Mouse (Mus musculus): ENCODE data around the gene Lamp2. TPM values are rescaled to one million over a fixed set of nuclear protein-coding genes. Genes with fewer than 3 reads are reported as not detected.

The Lamp2 gene
- polyA plus RNA-seq, 1 experiment from 2014 or later = 83.0 TPM

DNA sequence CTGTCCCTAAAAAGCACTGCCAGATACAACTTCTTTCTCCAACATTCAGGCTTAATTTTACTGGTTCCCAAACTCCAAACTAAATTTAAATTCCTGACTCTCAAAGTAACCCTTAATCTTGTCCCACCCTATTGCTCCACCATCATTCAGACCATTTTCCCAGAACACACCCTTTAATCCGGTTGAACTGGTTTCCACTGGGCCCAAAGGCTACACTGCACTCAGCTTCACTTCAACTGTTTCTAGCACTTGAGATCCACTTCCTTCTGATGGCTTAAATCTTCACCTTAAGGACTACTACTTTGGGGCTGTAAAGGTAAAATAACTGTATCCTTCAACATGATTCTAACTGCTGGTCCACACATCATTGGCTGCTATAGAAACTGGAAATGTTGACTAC lies 10.5 kb downstream of the Lamp2 start:
- no peaks in the 10 kb centered on the region for H3K36me3 ChIP-seq (ENCODE audit: control insufficient read depth, insufficient read depth, low read length)
- H3K27ac ChIP-seq (ENCODE audit: low read depth, low read length) = no peak overlapping the region
- WGBS = 74% methylated on average over 1 of the region's 1 CpGs
- no peak overlapping the region for H3K4me3 ChIP-seq (ENCODE audit: low read depth, low read length)
- no peaks in the 10 kb centered on the region for H3K27me3 ChIP-seq (ENCODE audit: control insufficient read depth, insufficient read depth, low read length)
- ATAC-seq (replicated peaks; ENCODE audit: low FRiP score) (no peak), DNase-seq (ENCODE audit: low spot score) (no peak)
- H3K9me3 ChIP-seq (ENCODE audit: control insufficient read depth, low read length) = no peaks in the 10 kb centered on the region
- no peak overlapping the region for H3K9ac ChIP-seq (ENCODE audit: low read length)
- no peaks in the 10 kb centered on the region for H3K4me1 ChIP-seq (replicated peaks; ENCODE audit: control insufficient read depth, insufficient read depth, low read length)
- no peak overlapping the region for H3K4me2 ChIP-seq (ENCODE audit: low read depth, low read length, severe bottlenecking)

DNA sequence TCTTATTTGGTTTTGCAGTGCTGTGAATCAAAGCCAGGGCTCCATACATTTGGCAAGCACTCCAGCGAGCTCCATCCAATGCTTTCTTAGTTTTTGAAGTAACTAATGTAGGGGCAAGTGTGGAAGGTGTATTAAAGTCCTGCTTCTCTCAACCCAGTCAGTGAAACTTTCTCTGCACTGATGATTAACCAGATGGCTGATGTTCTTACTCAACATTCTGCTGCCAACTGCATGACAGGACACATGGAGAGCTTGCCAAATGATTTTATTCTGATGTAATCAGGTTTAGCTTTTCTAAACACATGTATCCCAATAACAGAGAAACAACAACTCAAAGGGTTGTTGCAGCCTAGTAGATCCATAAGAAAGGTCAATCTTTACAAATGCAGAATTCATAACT lies 13.8 kb downstream of the Lamp2 start:
- H3K9me3 ChIP-seq (ENCODE audit: control insufficient read depth, low read length) = no peaks in the 10 kb centered on the region
- no peak overlapping the region for H3K4me2 ChIP-seq (ENCODE audit: low read depth, low read length, severe bottlenecking)
- no peak overlapping the region for H3K4me3 ChIP-seq (ENCODE audit: low read depth, low read length)
- H3K36me3 ChIP-seq (ENCODE audit: control insufficient read depth, insufficient read depth, low read length) = no peaks in the 10 kb centered on the region
- no peak overlapping the region for H3K9ac ChIP-seq (ENCODE audit: low read length)
- ATAC-seq (replicated peaks; ENCODE audit: low FRiP score) (no peak), DNase-seq (ENCODE audit: low spot score) (no peak)
- WGBS = 88% methylated on average over 1 of the region's 1 CpGs
- no peaks in the 10 kb centered on the region for H3K4me1 ChIP-seq (replicated peaks; ENCODE audit: control insufficient read depth, insufficient read depth, low read length)
- H3K27me3 ChIP-seq (ENCODE audit: control insufficient read depth, insufficient read depth, low read length) = no peaks in the 10 kb centered on the region
- H3K27ac ChIP-seq (ENCODE audit: low read depth, low read length) = no peak overlapping the region

DNA sequence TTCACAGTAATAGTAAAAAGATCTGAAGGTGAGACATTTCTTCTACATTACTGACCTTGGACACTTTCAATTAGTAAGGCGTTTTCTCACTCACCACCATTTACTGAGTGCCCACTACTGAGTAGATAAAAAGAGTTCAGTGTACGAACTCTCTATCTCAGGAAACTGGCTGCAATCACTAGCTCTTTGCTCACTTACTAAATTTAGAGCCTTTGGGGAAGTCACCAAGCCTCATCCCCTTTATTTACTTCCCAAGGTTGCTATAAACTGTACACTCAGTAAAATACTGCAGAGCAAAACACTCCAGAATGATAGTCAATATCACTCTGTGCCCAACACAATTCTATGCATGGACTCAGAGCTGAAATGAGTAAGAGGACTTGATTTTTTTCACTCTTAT lies 16.6 kb downstream of the Lamp2 start:
- WGBS = 85% methylated on average over 2 of the region's 2 CpGs
- H3K4me2 ChIP-seq (ENCODE audit: low read depth, low read length, severe bottlenecking) = no peak overlapping the region
- H3K27me3 ChIP-seq (ENCODE audit: control insufficient read depth, insufficient read depth, low read length) = no peaks in the 10 kb centered on the region
- no peaks in the 10 kb centered on the region for H3K4me1 ChIP-seq (replicated peaks; ENCODE audit: control insufficient read depth, insufficient read depth, low read length)
- no peak overlapping the region for H3K27ac ChIP-seq (ENCODE audit: low read depth, low read length)
- H3K36me3 ChIP-seq (ENCODE audit: control insufficient read depth, insufficient read depth, low read length) = no peaks in the 10 kb centered on the region
- DNase-seq (ENCODE audit: low spot score) (no peak), ATAC-seq (replicated peaks; ENCODE audit: low FRiP score) (no peak)
- no peak overlapping the region for H3K4me3 ChIP-seq (ENCODE audit: low read depth, low read length)
- H3K9ac ChIP-seq (ENCODE audit: low read length) = no peak overlapping the region
- no peaks in the 10 kb centered on the region for H3K9me3 ChIP-seq (ENCODE audit: control insufficient read depth, low read length)

DNA sequence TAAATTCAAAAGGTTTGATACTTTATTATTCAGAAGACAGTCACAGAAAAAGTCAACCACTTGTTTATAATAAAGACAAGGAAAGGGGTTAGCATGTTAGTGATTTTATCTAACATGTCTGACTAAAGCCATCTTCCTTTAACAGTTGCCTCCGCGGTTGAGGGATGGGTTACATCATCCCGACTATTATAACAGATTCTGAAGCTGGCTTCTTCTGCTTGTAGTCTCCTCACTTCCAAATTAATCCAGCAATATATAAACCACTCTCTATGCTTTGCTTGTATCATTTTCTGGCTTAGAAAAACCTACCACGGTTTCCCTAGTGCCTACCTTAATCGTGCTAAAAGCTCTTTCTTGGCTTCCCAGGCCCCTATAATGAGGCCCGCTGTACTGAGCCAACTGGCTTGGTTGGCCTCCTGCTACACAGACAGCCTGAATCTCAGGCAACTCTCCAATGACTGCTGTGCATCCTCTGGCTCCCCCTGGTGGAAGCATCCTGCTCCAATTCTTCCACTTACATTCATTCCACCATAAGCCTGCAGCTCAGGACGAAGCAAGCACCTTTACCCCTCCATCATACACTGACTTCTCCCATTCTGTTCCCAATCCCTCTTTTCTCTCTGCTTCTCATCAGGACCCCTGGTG lies 18.0 kb downstream of the Lamp2 start:
- no peaks in the 10 kb centered on the region for H3K9me3 ChIP-seq (ENCODE audit: control insufficient read depth, low read length)
- no peak; the same call in 1 of the 2 replicates for ATAC-seq (replicated peaks; ENCODE audit: low FRiP score)
- no peaks in the 10 kb centered on the region for H3K4me1 ChIP-seq (replicated peaks; ENCODE audit: control insufficient read depth, insufficient read depth, low read length)
- no peak overlapping the region for H3K4me2 ChIP-seq (ENCODE audit: low read depth, low read length, severe bottlenecking)
- no peak overlapping the region for H3K4me3 ChIP-seq (ENCODE audit: low read depth, low read length)
- no peaks in the 10 kb centered on the region for H3K36me3 ChIP-seq (ENCODE audit: control insufficient read depth, insufficient read depth, low read length)
- WGBS = 53% methylated on average over 7 of the region's 7 CpGs
- DNase-seq (ENCODE audit: low spot score) = peak; percentile 82
- no peaks in the 10 kb centered on the region for H3K27me3 ChIP-seq (ENCODE audit: control insufficient read depth, insufficient read depth, low read length)
- H3K27ac ChIP-seq (ENCODE audit: low read depth, low read length) = no peak overlapping the region
- no peak overlapping the region for H3K9ac ChIP-seq (ENCODE audit: low read length)

DNA sequence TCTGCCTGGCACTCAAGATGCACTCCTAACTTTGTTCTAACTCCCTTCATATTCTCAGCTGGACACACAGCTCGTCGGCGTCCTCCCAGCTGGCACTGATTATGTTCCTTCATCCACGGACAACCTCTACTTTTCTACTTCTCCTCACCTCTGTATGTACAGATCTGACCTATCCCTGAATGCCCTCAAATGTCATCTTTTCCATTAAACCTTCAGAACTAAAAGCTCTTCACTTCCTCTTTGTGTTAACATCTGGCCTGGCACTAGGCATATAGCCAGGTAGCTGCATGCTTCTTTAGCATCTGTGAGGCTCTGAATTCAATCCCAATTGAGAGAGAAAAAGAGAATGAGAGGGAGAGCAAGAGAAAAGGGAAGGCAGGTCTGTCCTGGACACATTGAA lies 26.8 kb downstream of the Lamp2 start:
- no peak overlapping the region for H3K9ac ChIP-seq (ENCODE audit: low read length)
- no peak overlapping the region for H3K27ac ChIP-seq (ENCODE audit: low read depth, low read length)
- no peaks in the 10 kb centered on the region for H3K4me1 ChIP-seq (replicated peaks; ENCODE audit: control insufficient read depth, insufficient read depth, low read length)
- ATAC-seq (replicated peaks; ENCODE audit: low FRiP score) (no peak), DNase-seq (ENCODE audit: low spot score) (no peak)
- no peak overlapping the region for H3K4me3 ChIP-seq (ENCODE audit: low read depth, low read length)
- WGBS = 86% methylated on average over 4 of the region's 4 CpGs
- H3K9me3 ChIP-seq (ENCODE audit: control insufficient read depth, low read length) = no peaks in the 10 kb centered on the region
- H3K4me2 ChIP-seq (ENCODE audit: low read depth, low read length, severe bottlenecking) = no peak overlapping the region
- H3K36me3 ChIP-seq (ENCODE audit: control insufficient read depth, insufficient read depth, low read length) = no peaks in the 10 kb centered on the region
- no peaks in the 10 kb centered on the region for H3K27me3 ChIP-seq (ENCODE audit: control insufficient read depth, insufficient read depth, low read length)

DNA sequence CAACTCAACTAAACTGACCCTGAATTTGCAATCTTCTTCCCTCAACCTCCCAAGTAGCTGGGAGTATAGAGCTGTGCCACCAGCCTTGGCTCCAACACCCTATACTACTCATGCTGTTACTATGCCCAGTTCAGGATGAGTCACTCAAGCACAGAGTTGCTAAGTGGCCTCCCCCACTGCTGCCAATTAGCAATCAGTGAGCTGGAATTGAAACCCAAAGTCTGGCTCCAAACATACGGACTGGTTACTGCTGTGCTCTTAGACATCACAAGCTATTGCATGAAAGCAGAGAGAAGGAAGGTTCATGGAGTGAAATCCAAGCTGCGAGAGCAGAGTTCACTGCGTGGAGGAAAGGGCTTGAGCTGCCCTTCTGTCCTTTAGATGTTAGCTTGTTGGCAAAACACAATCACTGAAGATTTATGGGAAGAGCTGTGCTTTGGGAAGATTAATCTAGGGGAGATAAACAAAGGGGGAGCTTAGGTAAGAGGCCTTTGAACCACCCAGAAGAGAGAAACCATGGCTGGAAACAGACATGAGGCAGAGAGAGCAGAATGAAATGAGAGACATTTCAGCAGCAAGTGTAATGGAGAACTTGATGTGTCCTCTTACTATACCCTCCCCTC lies 27.3 kb downstream of the Lamp2 start:
- H3K4me2 ChIP-seq (ENCODE audit: low read depth, low read length, severe bottlenecking) = no peak overlapping the region
- H3K4me3 ChIP-seq (ENCODE audit: low read depth, low read length) = no peak overlapping the region
- no peaks in the 10 kb centered on the region for H3K27me3 ChIP-seq (ENCODE audit: control insufficient read depth, insufficient read depth, low read length)
- H3K9ac ChIP-seq (ENCODE audit: low read length) = no peak overlapping the region
- no peaks in the 10 kb centered on the region for H3K36me3 ChIP-seq (ENCODE audit: control insufficient read depth, insufficient read depth, low read length)
- DNase-seq (ENCODE audit: low spot score) (no peak), ATAC-seq (replicated peaks; ENCODE audit: low FRiP score) (no peak)
- H3K27ac ChIP-seq (ENCODE audit: low read depth, low read length) = no peak overlapping the region
- no peaks in the 10 kb centered on the region for H3K9me3 ChIP-seq (ENCODE audit: control insufficient read depth, low read length)
- WGBS = 84% methylated on average over 3 of the region's 3 CpGs
- H3K4me1 ChIP-seq (replicated peaks; ENCODE audit: control insufficient read depth, insufficient read depth, low read length) = no peaks in the 10 kb centered on the region

DNA sequence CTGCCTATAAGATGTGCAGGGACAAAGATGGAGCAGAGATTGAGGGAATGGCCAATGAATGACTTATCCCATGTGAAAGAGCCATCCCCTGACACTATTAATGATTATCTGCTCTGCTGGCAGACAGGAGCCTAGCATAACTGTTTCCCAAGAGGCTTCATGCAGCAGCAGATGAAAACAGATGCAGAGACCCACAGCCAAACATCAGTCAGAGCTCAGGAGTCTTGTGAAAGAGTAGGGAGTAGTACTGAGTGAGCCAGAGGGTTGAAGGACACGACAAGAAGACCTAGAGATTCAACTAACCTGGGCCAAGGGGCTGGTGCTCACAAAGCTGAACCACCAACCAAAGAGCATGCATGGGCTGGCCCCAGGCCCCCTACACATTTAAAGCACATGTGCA lies 30.2 kb downstream of the Lamp2 start:
- 63% methylated on average over 1 of the region's 1 CpGs for WGBS
- no peaks in the 10 kb centered on the region for H3K36me3 ChIP-seq (ENCODE audit: control insufficient read depth, insufficient read depth, low read length)
- H3K9me3 ChIP-seq (ENCODE audit: control insufficient read depth, low read length) = no peaks in the 10 kb centered on the region
- H3K27me3 ChIP-seq (ENCODE audit: control insufficient read depth, insufficient read depth, low read length) = no peaks in the 10 kb centered on the region
- no peak overlapping the region for H3K4me3 ChIP-seq (ENCODE audit: low read depth, low read length)
- DNase-seq (ENCODE audit: low spot score) (no peak), ATAC-seq (replicated peaks; ENCODE audit: low FRiP score) (no peak)
- H3K4me1 ChIP-seq (replicated peaks; ENCODE audit: control insufficient read depth, insufficient read depth, low read length) = no peaks in the 10 kb centered on the region
- H3K4me2 ChIP-seq (ENCODE audit: low read depth, low read length, severe bottlenecking) = no peak overlapping the region
- no peak overlapping the region for H3K27ac ChIP-seq (ENCODE audit: low read depth, low read length)
- H3K9ac ChIP-seq (ENCODE audit: low read length) = no peak overlapping the region

DNA sequence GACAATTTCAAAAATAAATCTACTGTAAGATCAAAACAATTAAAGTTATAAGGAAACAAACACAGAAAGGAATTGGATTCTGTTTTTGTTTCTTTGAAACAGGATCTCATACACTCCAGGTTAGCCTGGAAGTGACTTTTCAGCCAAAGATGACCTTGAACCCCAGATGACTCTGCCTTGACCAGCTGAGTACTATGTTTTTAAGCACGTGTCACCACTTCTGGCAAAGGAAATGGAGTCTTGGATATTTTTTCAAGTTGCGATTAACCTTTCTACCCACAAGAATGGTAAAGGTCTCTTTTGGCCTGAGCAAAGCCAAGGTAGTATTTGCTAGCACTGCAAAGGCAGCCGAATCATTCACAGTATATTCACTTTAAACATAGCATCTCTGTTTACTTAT lies 33.2 kb downstream of the Lamp2 start:
- DNase-seq (ENCODE audit: low spot score) = no peak
- no peaks in the 10 kb centered on the region for H3K36me3 ChIP-seq (ENCODE audit: control insufficient read depth, insufficient read depth, low read length)
- no peak overlapping the region for H3K4me3 ChIP-seq (ENCODE audit: low read depth, low read length)
- 82% methylated on average over 3 of the region's 3 CpGs for WGBS
- H3K4me1 ChIP-seq (replicated peaks; ENCODE audit: control insufficient read depth, insufficient read depth, low read length) = no peaks in the 10 kb centered on the region
- H3K9me3 ChIP-seq (ENCODE audit: control insufficient read depth, low read length) = no peaks in the 10 kb centered on the region
- H3K27me3 ChIP-seq (ENCODE audit: control insufficient read depth, insufficient read depth, low read length) = no peaks in the 10 kb centered on the region
- no peak overlapping the region for H3K27ac ChIP-seq (ENCODE audit: low read depth, low read length)
- no peak overlapping the region for H3K4me2 ChIP-seq (ENCODE audit: low read depth, low read length, severe bottlenecking)
- H3K9ac ChIP-seq (ENCODE audit: low read length) = no peak overlapping the region
- no peak for ATAC-seq (replicated peaks; ENCODE audit: low FRiP score)

DNA sequence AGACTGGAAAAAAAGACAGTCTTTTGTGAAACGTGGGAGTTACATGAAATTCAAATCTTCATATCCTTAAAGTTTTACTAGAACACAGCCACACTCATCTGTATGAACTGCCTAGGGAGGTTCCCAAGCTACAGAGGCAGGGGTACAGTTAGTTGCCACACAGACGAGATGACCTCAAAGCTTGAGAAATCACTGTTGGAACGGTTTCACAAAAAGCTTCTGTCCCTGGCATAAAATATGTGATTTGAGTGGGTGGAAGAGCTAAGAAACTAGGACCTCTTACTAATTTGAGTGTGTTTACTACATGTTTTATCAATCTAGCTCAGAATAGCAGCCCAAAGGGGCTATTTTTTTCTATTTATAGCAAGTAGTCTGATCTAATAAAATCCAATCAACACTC lies 33.9 kb downstream of the Lamp2 start:
- whole genome bisulfite sequencing = 81% methylated on average over 3 of the region's 3 CpGs

More for the DNA sequence above, 33.9 kb downstream of the Lamp2 start:
- no peak overlapping the region for H3K4me3 ChIP-seq (ENCODE audit: low read depth, low read length)
- H3K27ac ChIP-seq (ENCODE audit: low read depth, low read length) = no peak overlapping the region
- no peak overlapping the region for H3K9ac ChIP-seq (ENCODE audit: low read length)
- no peaks in the 10 kb centered on the region for H3K36me3 ChIP-seq (ENCODE audit: control insufficient read depth, insufficient read depth, low read length)
- H3K9me3 ChIP-seq (ENCODE audit: control insufficient read depth, low read length) = no peaks in the 10 kb centered on the region
- no peaks in the 10 kb centered on the region for H3K27me3 ChIP-seq (ENCODE audit: control insufficient read depth, insufficient read depth, low read length)
- no peaks in the 10 kb centered on the region for H3K4me1 ChIP-seq (replicated peaks; ENCODE audit: control insufficient read depth, insufficient read depth, low read length)
- no peak overlapping the region for H3K4me2 ChIP-seq (ENCODE audit: low read depth, low read length, severe bottlenecking)
- DNase-seq (ENCODE audit: low spot score) (no peak), ATAC-seq (replicated peaks; ENCODE audit: low FRiP score) (no peak)

Data from forebrain, embryonic 11.5 days (tissue).